Mouse (Mus musculus) frontal cortex, adult 2 months (tissue): Measurements from ENCODE around the gene Lysmd4. TPM values are rescaled to one million over a fixed set of nuclear protein-coding genes. Genes with fewer than 3 reads are reported as not detected.
"Not testable (repeated sequence)": the region's sequence is repeated elsewhere in the genome, so short reads cannot be mapped to it uniquely, and the experiment has no call there.

Source experiments
- DNase-seq, 2 experiments: peaks; one replicate each; pipeline ENCODE4 v3.0.0; 2022; ENCODE audit warnings: low spot score in 1 of 2; ENCODE audit errors: extremely low spot score in 1 of 2
- polyA plus RNA-seq: library from polyadenylated mRNA; depleted of rRNA; stranded (reverse); fragments of >200 nt; gene quantifications from 2 replicates; pipeline ENCODE4 v1.2.3, GENCODE M21; 2012

The Lysmd4 gene
- polyA plus RNA-seq, 1 experiment: 44.9 TPM

DNA sequence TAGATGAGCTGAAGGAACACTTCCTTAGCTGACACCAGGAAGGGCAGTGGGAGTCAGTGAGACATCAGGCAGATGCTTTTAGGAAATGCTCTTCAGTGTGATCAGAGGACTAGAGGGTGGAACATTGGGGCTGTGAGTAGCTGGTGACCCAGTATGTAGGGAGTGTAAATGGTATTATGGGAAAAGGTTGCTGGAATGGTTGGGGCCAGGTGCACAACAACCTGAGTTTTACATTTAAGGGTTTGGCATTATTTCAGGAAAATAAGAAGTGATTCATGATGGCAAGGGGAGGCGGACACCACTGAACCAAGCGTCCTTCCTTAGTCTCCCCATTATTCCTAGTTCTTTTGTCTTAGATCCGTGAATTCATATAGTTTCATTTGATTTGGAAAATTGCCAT lies 7.4 kb downstream of the Lysmd4 start:
- no peak for DNase-seq

GRCm38 (mm10) chr7:67230221-67230620 lies 7.9 kb downstream of the Lysmd4 start:
- DNase-seq: no peak

- DNase-seq: no peak
Observed at GRCm38 (mm10) chr7:67230640-67231140, 8.3 kb downstream of the Lysmd4 start.

- DNase-seq: no peak
Observed at GRCm38 (mm10) chr7:67232504-67232903, 10.2 kb downstream of the Lysmd4 start.

- no peak for DNase-seq
Observed at GRCm38 (mm10) chr7:67234797-67235196, 12.5 kb downstream of the Lysmd4 start.

DNA sequence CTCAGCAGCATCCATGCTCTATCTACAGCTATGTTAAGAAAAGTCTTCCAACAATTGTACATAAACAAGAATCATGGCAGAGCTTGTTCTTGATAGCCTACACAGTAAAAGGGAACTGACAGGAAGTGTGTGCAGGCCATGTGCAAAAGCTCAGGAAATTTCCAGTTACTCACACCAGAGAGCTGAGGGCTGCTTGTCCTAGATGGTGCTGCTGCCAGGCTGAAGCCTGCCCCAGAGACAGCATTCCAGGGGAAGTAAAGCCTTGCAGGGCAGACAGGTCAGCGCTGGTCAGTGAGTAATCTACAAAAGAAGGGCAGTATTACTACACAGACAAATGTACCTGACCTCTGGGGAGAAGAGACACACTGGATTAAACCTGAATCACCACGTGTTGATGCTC lies 14.0 kb downstream of the Lysmd4 start:
- no peak for DNase-seq

DNA sequence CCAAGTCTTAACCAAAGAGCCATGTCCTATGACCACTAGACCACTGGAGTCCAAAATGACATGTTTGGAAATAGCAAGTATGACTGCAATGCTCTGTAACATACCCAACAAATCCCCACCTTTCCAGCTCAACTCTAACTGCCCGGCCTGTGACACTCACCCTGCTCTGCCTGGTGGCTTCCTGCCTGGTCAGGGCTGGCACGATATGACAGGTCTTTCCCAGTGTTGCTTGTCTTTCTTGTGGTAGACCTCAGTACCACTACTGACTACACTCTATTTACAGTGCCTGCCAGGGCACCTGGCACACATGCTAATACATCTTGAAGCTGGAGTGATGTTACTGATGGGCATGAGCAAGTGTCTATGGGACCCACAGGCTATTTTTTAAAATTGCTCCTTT lies 15.4 kb downstream of the Lysmd4 start:
- DNase-seq: no peak

- DNase-seq: no peak
Observed at GRCm38 (mm10) chr7:67241969-67242368, 19.6 kb downstream of the Lysmd4 start.

GRCm38 (mm10) chr7:67243121-67243893 lies 21.0 kb downstream of the Lysmd4 start:
- DNase-seq: peak in 1 of 2 experiments; percentile 62

- DNase-seq: no peak
Observed at GRCm38 (mm10) chr7:67243894-67244282, 21.5 kb downstream of the Lysmd4 start.

DNA sequence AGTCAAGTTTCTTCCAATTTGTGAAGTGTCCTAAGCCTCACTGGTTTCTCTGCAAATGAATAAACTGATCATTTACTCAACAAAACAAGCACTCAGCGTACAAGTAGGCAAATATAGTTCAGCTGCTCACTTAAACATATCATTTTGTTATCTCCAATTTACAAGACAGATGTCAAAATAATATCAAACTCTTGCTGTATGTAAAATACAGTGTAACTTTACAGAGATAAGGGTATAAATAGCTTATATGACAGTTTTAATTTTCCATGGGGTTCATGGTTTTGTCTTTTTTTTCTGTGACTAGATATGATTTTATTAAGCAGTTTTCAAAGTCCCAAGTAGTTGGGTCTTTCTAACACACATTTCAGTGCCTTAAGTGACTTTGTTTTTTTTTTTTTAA lies 22.9 kb downstream of the Lysmd4 start:
- no peak for DNase-seq

DNA sequence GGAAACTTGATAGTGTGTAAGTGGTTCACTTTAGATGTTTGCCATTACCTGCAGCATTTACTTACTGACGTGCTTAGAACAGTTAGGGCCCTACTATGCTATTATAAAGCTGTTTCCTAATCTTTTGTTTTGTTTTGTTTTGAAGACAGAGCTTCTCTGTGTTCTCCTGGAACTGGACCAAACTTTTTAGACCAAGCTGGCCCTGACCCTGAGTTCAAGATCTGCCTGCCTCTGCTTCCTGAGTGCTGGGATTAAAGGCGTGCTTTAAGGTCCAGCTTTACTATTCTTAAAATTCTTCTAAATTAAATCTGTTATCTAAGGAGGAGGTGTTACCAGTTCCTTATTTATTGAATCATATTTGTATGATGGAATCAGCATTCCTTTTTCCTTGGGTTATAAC lies 23.7 kb downstream of the Lysmd4 start:
- DNase-seq: no peak

GRCm38 (mm10) chr7:67259828-67260563 lies 37.7 kb downstream of the Lysmd4 start:
- DNase-seq: peak in 1 of 2 experiments; percentile 40

DNA sequence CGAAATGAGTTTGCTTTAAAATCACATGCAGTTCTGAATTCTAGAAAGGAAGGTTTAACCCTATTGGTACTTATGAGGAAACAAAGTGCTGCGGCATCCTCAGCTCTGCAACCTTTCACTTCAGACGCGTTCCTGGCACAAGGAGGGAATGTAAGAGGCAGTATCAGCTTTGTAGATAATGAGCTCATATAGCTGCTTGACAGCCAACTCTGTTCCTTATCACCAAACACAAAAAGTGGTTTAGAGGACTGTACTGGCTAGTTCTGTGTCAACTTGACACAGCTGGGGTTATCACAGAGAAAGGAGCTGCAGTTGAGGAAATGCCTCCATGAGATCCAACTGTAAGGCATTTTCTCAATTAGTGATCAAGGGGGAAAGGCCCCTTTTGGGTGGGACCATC lies 48.1 kb downstream of the Lysmd4 start:
- DNase-seq: not testable (repeated sequence)

- no peak for DNase-seq
Observed at GRCm38 (mm10) chr7:67283581-67283980, 61.2 kb downstream of the Lysmd4 start.

DNA sequence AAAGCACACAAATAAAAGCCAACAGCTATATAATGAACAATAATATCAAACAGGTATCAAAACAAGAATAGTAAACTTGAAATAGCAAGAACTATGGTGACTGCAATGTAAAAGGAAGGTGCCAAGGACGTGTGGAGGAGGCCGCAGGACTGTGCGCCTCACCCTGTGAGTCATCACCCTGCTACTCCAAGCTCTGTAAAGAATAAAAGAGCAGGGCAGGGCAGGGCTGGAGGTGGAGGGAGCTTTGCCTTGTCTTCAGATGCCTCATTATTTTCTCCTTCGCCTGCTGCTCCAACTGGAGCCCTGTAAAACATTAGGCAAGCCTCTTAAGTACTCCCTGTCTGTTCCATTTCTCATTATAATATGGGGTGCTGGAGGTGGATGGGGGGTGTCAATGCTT lies 65.1 kb downstream of the Lysmd4 start:
- DNase-seq: peak in 1 of 2 experiments; percentile 25

DNA sequence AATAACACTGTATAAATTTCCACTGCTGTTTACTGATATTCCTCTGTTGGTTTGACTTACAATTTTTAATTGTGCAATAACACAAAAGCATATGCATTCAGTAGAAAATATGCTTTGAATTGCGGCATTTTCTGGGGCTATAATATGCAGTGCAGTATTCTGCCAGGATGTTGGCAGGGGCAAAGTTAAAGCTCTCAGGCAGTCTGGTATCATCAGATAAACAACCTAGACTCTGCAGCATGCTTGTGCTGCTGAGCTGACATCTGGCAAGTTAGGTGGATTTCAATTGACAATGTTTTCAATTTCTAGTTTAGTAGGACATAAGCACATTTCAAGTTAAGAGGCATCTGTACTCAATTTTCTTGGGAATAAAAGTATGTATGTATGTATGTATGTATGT lies 69.0 kb downstream of the Lysmd4 start:
- DNase-seq: no peak

GRCm38 (mm10) chr7:67296419-67296818 lies 74.1 kb downstream of the Lysmd4 start:
- no peak for DNase-seq

- DNase-seq: no peak
Observed at GRCm38 (mm10) chr7:67304937-67305336, 82.6 kb downstream of the Lysmd4 start.

DNA sequence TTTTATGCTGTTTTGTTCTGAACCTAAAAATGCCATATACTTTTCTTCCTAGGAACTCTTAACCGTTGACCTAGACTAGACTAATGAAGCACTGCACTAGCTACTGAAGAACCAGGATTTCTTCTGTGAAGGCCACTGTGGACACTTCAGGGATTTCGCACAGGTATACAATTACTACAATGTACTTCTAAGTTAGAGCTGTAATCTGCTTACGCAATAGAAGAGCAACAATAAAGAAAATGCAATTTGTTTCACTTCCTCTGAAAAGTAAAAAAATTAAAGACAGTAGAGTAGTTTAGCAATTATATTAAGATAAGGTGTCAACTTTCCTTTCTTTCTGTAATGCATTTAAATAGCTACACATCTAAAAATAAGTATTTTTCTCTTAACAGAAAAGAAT lies 84.7 kb downstream of the Lysmd4 start:
- no peak for DNase-seq

GRCm38 (mm10) chr7:67308102-67308501 lies 85.8 kb downstream of the Lysmd4 start:
- DNase-seq: no peak

DNA sequence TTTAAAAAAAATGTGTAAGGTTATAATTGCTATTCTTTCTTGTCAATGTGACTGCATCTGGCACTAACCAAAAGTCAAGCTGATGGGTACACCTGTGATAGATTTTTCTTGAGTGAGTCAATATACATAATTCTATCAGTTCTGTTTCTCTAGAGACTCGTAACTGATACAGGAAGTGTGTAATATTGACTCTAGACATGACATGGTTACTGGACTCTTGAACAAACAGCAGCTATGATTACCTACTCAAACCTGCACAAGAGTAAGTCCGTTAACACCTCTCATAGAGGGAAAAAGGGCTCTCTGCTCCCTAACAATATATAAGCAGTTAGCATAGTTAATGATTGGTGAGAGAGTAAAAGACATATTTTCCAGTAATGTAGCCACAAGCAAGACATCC lies 87.8 kb downstream of the Lysmd4 start:
- DNase-seq: no peak
